ENCODE assay signal across 9 mouse cellular contexts in the genomic region with DNA sequence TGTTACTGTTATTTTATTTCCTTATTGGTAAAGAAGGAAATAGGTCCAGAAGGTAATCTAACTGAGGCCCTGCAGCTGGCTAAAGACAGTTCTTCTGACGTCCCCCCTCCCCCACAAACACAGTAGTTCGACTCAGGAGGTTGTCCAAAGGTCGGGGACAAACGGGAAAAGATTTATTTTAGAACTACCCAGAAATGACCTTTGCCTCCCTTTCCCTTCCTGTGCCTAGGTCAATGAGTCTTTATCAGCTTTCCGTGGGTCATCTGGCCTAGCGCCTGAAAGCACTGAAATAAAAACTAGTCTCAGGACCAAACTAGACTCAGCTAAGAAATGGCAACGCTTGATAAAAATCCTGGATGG. TPM values are rescaled to one million over a fixed set of nuclear protein-coding genes. Genes with fewer than 3 reads are reported as not detected.
DNase-seq lines count a peak whose midpoint lies in the region; ATAC-seq lines count a peak whose summit lies in the region.
"Had no signal": no experiment of that assay in that cellular context is flagged by ENCODE, and none has a peak within 500 bp of the region (broad histone marks: within the 10 kb centered on the region; RNA-seq: fewer than 3 reads in every experiment).

No protein-coding gene starts in this region.

- H3K9ac ChIP-seq in heart, embryonic 16.5 days (ENCODE audit: low read length) = no peak overlapping the region

- H3K27ac ChIP-seq in heart, embryonic 16.5 days (ENCODE audit: low read length) = peak overlapping the region; percentile 93

- peaks cover 57% of the 10 kb centered on the region for H3K4me1 ChIP-seq in heart, embryonic 16.5 days (ENCODE audit: control insufficient read depth, insufficient read depth, low read length)

- 25% methylated on average over 7 of the region's 7 CpGs for WGBS in heart, embryonic 16.5 days
- WGBS in large intestine, adult 2 months = 9% methylated on average over 7 of the region's 7 CpGs

- no peaks in the 10 kb centered on the region for H3K27me3 ChIP-seq in heart, embryonic 16.5 days (ENCODE audit: control insufficient read depth, insufficient read depth, low read length)

- peak overlapping the region; percentile 14; the same call in 1 of the 2 replicates for H3K4me2 ChIP-seq in heart, embryonic 16.5 days (ENCODE audit: low read depth, low read length)

- DNase-seq in lung, postnatal 14 days = peak; percentile 8
- DNase-seq in lung, adult 18-20 months = no peak
- DNase-seq in large intestine, adult 2 months (ENCODE audit: low read depth, low spot score) = peak; percentile 50
- no peak for DNase-seq in urinary bladder, adult 2 months (ENCODE audit: low spot score)
- DNase-seq in gastrocnemius, postnatal 25 days = no peak

- H3K4me3 ChIP-seq in heart, embryonic 16.5 days (ENCODE audit: low read length) = no peak overlapping the region

- H3K36me3 ChIP-seq in heart, embryonic 16.5 days (ENCODE audit: control insufficient read depth, insufficient read depth) = peaks cover 11% of the 10 kb centered on the region

- no peaks in the 10 kb centered on the region for H3K9me3 ChIP-seq in heart, embryonic 16.5 days (replicated peaks; ENCODE audit: control insufficient read depth, low read length)

- no peak for ATAC-seq in heart, embryonic 16.5 days (replicated peaks; ENCODE audit: extremely low read depth, insufficient read depth, low FRiP score)
- ATAC-seq in activated CD4-positive, CD25-positive, alpha-beta regulatory T cell, adult 4 months = no peak

RNA-seq across cellular contexts. Expression of a gene that starts 1.7 kb away (rescaled TPM):
- 349 and 355 TPM in 2 replicates for polyA plus RNA-seq in heart, embryonic 16.5 days (2015; fragmentation: Nextera tagmentation; extraction: Ambion mirVana)
- polyA plus RNA-seq in large intestine, adult 2 months (2012; rRNA removed) = 317 and 323 TPM in 2 replicates
- polyA plus RNA-seq in urinary bladder, adult 2 months (2012; rRNA removed) = 268 and 335 TPM in 2 replicates
- polyA plus RNA-seq in activated CD4-positive, CD25-positive, alpha-beta regulatory T cell, adult 4 months (2017; shearing (Covaris generic)) = 100 to 1,000 TPM; 277 to 289 TPM
- total RNA-seq in gastrocnemius, postnatal 25 days (2021) = 100 to 1,000 TPM; 103 to 117 TPM

RNA-seq across cellular contexts. Expression of a gene that starts 3.9 kb away (rescaled TPM):
- 145 and 157 TPM in 2 replicates for polyA plus RNA-seq in heart, embryonic 16.5 days (2015; fragmentation: Nextera tagmentation; extraction: Ambion mirVana)
- 46.7 and 48.6 TPM in 2 replicates for polyA plus RNA-seq in large intestine, adult 2 months (2012; rRNA removed)
- 59.2 and 104 TPM in 2 replicates for polyA plus RNA-seq in urinary bladder, adult 2 months (2012; rRNA removed)
- under 1 TPM; 0.33 to 0.42 TPM for polyA plus RNA-seq in activated CD4-positive, CD25-positive, alpha-beta regulatory T cell, adult 4 months (2017; shearing (Covaris generic))
- total RNA-seq in gastrocnemius, postnatal 25 days (2021) = 10 to 100 TPM in 1 of 2 experiments, 1 to 10 TPM in 1; 9.3 to 10.9 TPM

RNA-seq across cellular contexts. Expression of a gene that starts 12.0 kb away (rescaled TPM):
- polyA plus RNA-seq in heart, embryonic 16.5 days (2015; fragmentation: Nextera tagmentation; extraction: Ambion mirVana) = 12.9 and 15.0 TPM in 2 replicates
- 189 and 395 TPM in 2 replicates for polyA plus RNA-seq in large intestine, adult 2 months (2012; rRNA removed)
- 38.4 and 38.9 TPM in 2 replicates for polyA plus RNA-seq in urinary bladder, adult 2 months (2012; rRNA removed)
- polyA plus RNA-seq in activated CD4-positive, CD25-positive, alpha-beta regulatory T cell, adult 4 months (2017; shearing (Covaris generic)) = 10 to 100 TPM; 11.9 to 20.6 TPM
- total RNA-seq in gastrocnemius, postnatal 25 days (2021) = 10 to 100 TPM; 25.2 to 34.5 TPM

RNA-seq across cellular contexts. Expression of a gene that starts 20.8 kb away (rescaled TPM):
- polyA plus RNA-seq in heart, embryonic 16.5 days (2015; fragmentation: Nextera tagmentation; extraction: Ambion mirVana) = 10.8 and 11.8 TPM in 2 replicates
- polyA plus RNA-seq in large intestine, adult 2 months (2012; rRNA removed) = 9.1 and 11.9 TPM in 2 replicates
- polyA plus RNA-seq in urinary bladder, adult 2 months (2012; rRNA removed) = 16.5 and 16.6 TPM in 2 replicates
- 1 to 10 TPM; 4.6 to 6.5 TPM for polyA plus RNA-seq in activated CD4-positive, CD25-positive, alpha-beta regulatory T cell, adult 4 months (2017; shearing (Covaris generic))
- 1 to 10 TPM; 2.0 to 2.5 TPM for total RNA-seq in gastrocnemius, postnatal 25 days (2021)

RNA-seq across cellular contexts. Expression of a gene that starts 36.1 kb away (rescaled TPM):
- 2.6 and 2.7 TPM in 2 replicates for polyA plus RNA-seq in heart, embryonic 16.5 days (2015; fragmentation: Nextera tagmentation; extraction: Ambion mirVana)
- 111 and 239 TPM in 2 replicates for polyA plus RNA-seq in large intestine, adult 2 months (2012; rRNA removed)
- polyA plus RNA-seq in urinary bladder, adult 2 months (2012; rRNA removed) = 14.0 and 15.0 TPM in 2 replicates
- under 1 TPM in 1 of 2 experiments, not detected in 1; 0.50 TPM for polyA plus RNA-seq in activated CD4-positive, CD25-positive, alpha-beta regulatory T cell, adult 4 months (2017; shearing (Covaris generic))
- 1 to 10 TPM; 3.4 to 4.3 TPM for total RNA-seq in gastrocnemius, postnatal 25 days (2021)
- total RNA-seq: hematopoietic stem cell, adult 5-6 weeks; MEL had no signal

Comparison
In these comparisons a context has a peak if more than half of its experiments do, and no peak if none do; other contexts are left out.
1. DNase-seq: peak in lung, postnatal 14 days (single experiment) and large intestine, adult 2 months (single experiment); none in lung, adult 18-20 months (0 of 2), urinary bladder, adult 2 months (single experiment) and gastrocnemius, postnatal 25 days (single experiment).
2. RNA of a gene that starts 3.9 kb away (polyA plus RNA-seq): 145 to 157 TPM in heart, embryonic 16.5 days, 59.2 to 104 TPM in urinary bladder, adult 2 months and 46.7 to 48.6 TPM in large intestine, adult 2 months; 0.33 to 0.42 TPM in activated CD4-positive, CD25-positive, alpha-beta regulatory T cell, adult 4 months; every median in the first group is over 10 times any median in the second.